In the genomic region with DNA sequence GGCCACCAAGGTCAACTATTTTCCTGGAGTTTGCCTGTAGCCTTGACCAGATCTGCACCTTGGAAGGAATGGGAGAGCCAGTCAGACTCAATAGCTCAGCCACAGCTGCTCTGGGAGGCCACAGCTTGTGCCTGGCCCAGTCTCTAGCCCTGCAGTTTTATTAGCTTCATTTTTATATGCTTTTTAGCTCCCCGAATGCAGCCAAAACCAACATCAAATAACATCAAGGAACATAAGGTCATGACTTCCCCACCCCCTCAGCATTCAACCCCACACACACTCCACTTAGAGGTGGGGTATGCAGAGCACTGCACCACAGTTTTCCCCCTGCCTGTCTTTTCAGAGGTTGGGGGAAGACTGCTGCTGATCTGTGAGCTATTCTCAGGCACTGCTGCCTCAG, we compare ENCODE assay signal across 19 mouse cellular contexts.
DNase-seq lines count a peak whose midpoint lies in the region; ATAC-seq and TF ChIP-seq lines count a peak whose summit lies in the region.
"Had no signal": no experiment of that assay in that cellular context is flagged by ENCODE, and none has a peak within 500 bp of the region (broad histone marks: within the 10 kb centered on the region; RNA-seq: fewer than 3 reads in every experiment).

No protein-coding gene starts in this region.

- TF ChIP-seq POLR2A in heart, adult 2 months (IDR thresholded peaks at IDR 0.05; ENCODE audit: insufficient read depth, low read depth, low read length): no peak

- no peak overlapping the region for H3K4me2 ChIP-seq in kidney, embryonic 15.5 days
- H3K4me2 ChIP-seq: embryonic facial prominence, embryonic 15.5 days; forebrain, embryonic 15.5 days; hindbrain, embryonic 15.5 days; liver, embryonic 15.5 days; lung, embryonic 15.5 days; stomach, embryonic 15.5 days had no signal

- DNase-seq in adrenal gland, adult (ENCODE audit: inconsistent age in 2 of 2, low spot score in 1 of 2): peak; percentile 9 to 51
- DNase-seq in adrenal gland, adult 8-10 months: no peak
- peak; percentile 2 to 17 for DNase-seq in heart, adult 2 months
- no peak for DNase-seq in heart, postnatal 4 days
- peak; percentile 2 for DNase-seq in kidney, postnatal 10 days
- peak; percentile 0 for DNase-seq in brain, adult 2 months (ENCODE audit: low read depth, low spot score)
- DNase-seq in lung, postnatal 36 days: no peak
- DNase-seq: cerebellum, adult 9-11 months; layer of hippocampus, adult 9-11 months; midbrain, embryonic 14.5 days; retina, postnatal 1 day had no signal

- TF ChIP-seq EP300 in heart, adult 2 months (IDR thresholded peaks at IDR 0.05; ENCODE audit: insufficient read depth, low read depth, low read length): no peak

- 80% methylated on average over 1 of the region's 1 CpGs for WGBS in heart, adult 2 months
- 40% methylated on average over 1 of the region's 1 CpGs for WGBS in kidney, embryonic 15.5 days

- H3K4me3 ChIP-seq in heart, adult 2 months: no peak overlapping the region
- H3K4me3 ChIP-seq in kidney, embryonic 15.5 days (replicated peaks): no peak overlapping the region
- H3K4me3 ChIP-seq: embryonic facial prominence, embryonic 15.5 days; forebrain, embryonic 15.5 days; hindbrain, embryonic 15.5 days; liver, embryonic 15.5 days; lung, embryonic 15.5 days; stomach, embryonic 15.5 days had no signal

- H3K27me3 ChIP-seq in heart, adult 2 months (ENCODE audit: control insufficient read depth, insufficient read depth, low read length): no peaks in the 10 kb centered on the region
- peaks cover 6% of the 10 kb centered on the region; the same call in 1 of the 2 replicates for H3K27me3 ChIP-seq in kidney, embryonic 15.5 days
- H3K27me3 ChIP-seq: embryonic facial prominence, embryonic 15.5 days; forebrain, embryonic 15.5 days; hindbrain, embryonic 15.5 days; liver, embryonic 15.5 days; lung, embryonic 15.5 days; stomach, embryonic 15.5 days had no signal

- H3K9ac ChIP-seq in heart, adult 2 months (ENCODE audit: low read depth, low read length): no peak overlapping the region
- H3K9ac ChIP-seq in kidney, embryonic 15.5 days: no peak overlapping the region
- H3K9ac ChIP-seq: embryonic facial prominence, embryonic 15.5 days; forebrain, embryonic 15.5 days; hindbrain, embryonic 15.5 days; liver, embryonic 15.5 days; lung, embryonic 15.5 days; stomach, embryonic 15.5 days had no signal

- H3K9me3 ChIP-seq in kidney, embryonic 15.5 days (replicated peaks): no peaks in the 10 kb centered on the region
- H3K9me3 ChIP-seq: embryonic facial prominence, embryonic 15.5 days; forebrain, embryonic 15.5 days; hindbrain, embryonic 15.5 days; liver, embryonic 15.5 days; lung, embryonic 15.5 days; stomach, embryonic 15.5 days had no signal

- no peak overlapping the region for H3K27ac ChIP-seq in heart, adult 2 months
- H3K27ac ChIP-seq in kidney, embryonic 15.5 days: no peak overlapping the region
- H3K27ac ChIP-seq: embryonic facial prominence, embryonic 15.5 days; forebrain, embryonic 15.5 days; hindbrain, embryonic 15.5 days; liver, embryonic 15.5 days; lung, embryonic 15.5 days; stomach, embryonic 15.5 days had no signal

- no peaks in the 10 kb centered on the region for H3K36me3 ChIP-seq in heart, adult 2 months (ENCODE audit: control insufficient read depth, insufficient read depth, low read length)
- H3K36me3 ChIP-seq in kidney, embryonic 15.5 days: no peaks in the 10 kb centered on the region
- H3K36me3 ChIP-seq: embryonic facial prominence, embryonic 15.5 days; forebrain, embryonic 15.5 days; hindbrain, embryonic 15.5 days; liver, embryonic 15.5 days; lung, embryonic 15.5 days; stomach, embryonic 15.5 days had no signal

- intact Hi-C loops in heart, adult 2 months (cut with DNase I): no loop called here

- H3K4me1 ChIP-seq in heart, adult 2 months (ENCODE audit: control insufficient read depth, insufficient read depth, low read length): peaks cover 2% of the 10 kb centered on the region
- no peaks in the 10 kb centered on the region for H3K4me1 ChIP-seq in kidney, embryonic 15.5 days
- H3K4me1 ChIP-seq: embryonic facial prominence, embryonic 15.5 days; forebrain, embryonic 15.5 days; hindbrain, embryonic 15.5 days; liver, embryonic 15.5 days; lung, embryonic 15.5 days; stomach, embryonic 15.5 days had no signal

- ATAC-seq in kidney, embryonic 15.5 days (replicated peaks; ENCODE audit: low FRiP score): no peak
- ATAC-seq: activated CD4-positive, CD25-positive, alpha-beta regulatory T cell, adult 4 months; forebrain, embryonic 15.5 days had no signal

- no peak for TF ChIP-seq CTCF in heart, adult 2 months (IDR thresholded peaks at IDR 0.05)

- H3K79me2 ChIP-seq in heart, adult 2 months (replicated peaks; ENCODE audit: control insufficient read depth, insufficient read depth, low read length): no peaks in the 10 kb centered on the region

Comparison
In these comparisons a context has a peak if more than half of its experiments do, and no peak if none do; other contexts are left out.
1. DNase-seq: peak in adrenal gland, adult (2 of 2), heart, adult 2 months (2 of 2), kidney, postnatal 10 days (single experiment) and brain, adult 2 months (single experiment); none in adrenal gland, adult 8-10 months (single experiment), heart, postnatal 4 days (single experiment) and lung, postnatal 36 days (single experiment).